Mouse (Mus musculus) cerebellum, adult 8-10 months (tissue): ENCODE measurements around the gene AI854703.

Source experiments
- DNase-seq: peaks from one replicate; pipeline ENCODE4 v3.0.0; 2022

Gene AI854703

GRCm38 (mm10) chr6:48665471-48665870 is 38.9 kb downstream of the AI854703 start:
- DNase-seq, result no peak

- no peak for DNase-seq
Observed at GRCm38 (mm10) chr6:48666159-48666586, 39.6 kb downstream of the AI854703 start.

GRCm38 (mm10) chr6:48668022-48668421 is 41.5 kb downstream of the AI854703 start:
- no peak for DNase-seq

- no peak for DNase-seq
Observed at GRCm38 (mm10) chr6:48669446-48669969, 42.9 kb downstream of the AI854703 start.

- DNase-seq, result no peak
Observed at GRCm38 (mm10) chr6:48674291-48675058, 47.9 kb downstream of the AI854703 start.

GRCm38 (mm10) chr6:48675400-48675930 is 48.9 kb downstream of the AI854703 start:
- DNase-seq, result no peak

GRCm38 (mm10) chr6:48675931-48676859 is 49.6 kb downstream of the AI854703 start, which contains the start of gene Gimap9:
Gimap9 (plus strand) TSS chr6:48676129.
- no peak for DNase-seq

- DNase-seq, result no peak
Observed at GRCm38 (mm10) chr6:48676860-48677415, 50.4 kb downstream of the AI854703 start.

GRCm38 (mm10) chr6:48677492-48678345 is 51.2 kb downstream of the AI854703 start:
- DNase-seq, result no peak

GRCm38 (mm10) chr6:48678391-48678790 is 51.8 kb downstream of the AI854703 start:
- no peak for DNase-seq

GRCm38 (mm10) chr6:48679701-48680100 is 53.1 kb downstream of the AI854703 start:
- DNase-seq, result no peak

GRCm38 (mm10) chr6:48680421-48680820 is 53.9 kb downstream of the AI854703 start:
- DNase-seq, result no peak

GRCm38 (mm10) chr6:48681472-48682090 is 55.0 kb downstream of the AI854703 start:
- no peak for DNase-seq

- DNase-seq, result no peak
Observed at GRCm38 (mm10) chr6:48682271-48682670, 55.7 kb downstream of the AI854703 start.
